Mouse (Mus musculus): ENCODE measurements around the gene Crtc1. TPM values are rescaled to one million over a fixed set of nuclear protein-coding genes. Genes with fewer than 3 reads are reported as not detected.

The Crtc1 gene
- polyA plus RNA-seq, 2 experiments, result 2.9 to 3.9 TPM

GRCm38 (mm10) chr8:70476333-70477268, 37.2 kb upstream of the Crtc1 start, which contains the start of gene Klhl26:
Gene Klhl26, minus strand, starts transcription at chr8:70476968.
- H3K4me2 ChIP-seq (ENCODE audit: low read depth), result peak within 1 kb of the TSS; percentile 88
- WGBS (ENCODE audit: insufficient replicate concordance), result under 1% methylated on average over 53 of the region's 53 CpGs
- no peaks in the 10 kb centered on the region for H3K9me3 ChIP-seq (ENCODE audit: control insufficient read depth, low read length)
- H3K9ac ChIP-seq (replicated peaks), result peak within 1 kb of the TSS; percentile 97
- peak; percentile 95 to 96 (median 95) for DNase-seq (ENCODE audit: low read depth in 3 of 3, low spot score in 3 of 3)
- H3K4me3 ChIP-seq (ENCODE audit: insufficient read depth in 1 of 2, low read depth in 2 of 2, low read length in 2 of 2), result peak within 1 kb of the TSS; percentile 92 to 97
- peaks cover 17 to 26% of the 10 kb centered on the region in 2 experiments for H3K4me1 ChIP-seq (replicated peaks; ENCODE audit: control insufficient read depth in 2 of 2, insufficient read depth in 2 of 2, low read length in 1 of 2)
- H3K27ac ChIP-seq, result peak within 1 kb of the TSS; percentile 76
- ATAC-seq (ENCODE audit: insufficient read depth), result peak; percentile 86
- H3K36me3 ChIP-seq (replicated peaks; ENCODE audit: control insufficient read depth, insufficient read depth, low read depth), result no peaks in the 10 kb centered on the region
- TF ChIP-seq CTCF (IDR thresholded peaks at IDR 0.05; ENCODE audit: low read depth) (no peak), EP300 (IDR thresholded peaks at IDR 0.05; ENCODE audit: low read depth) (no peak)
- H3K27me3 ChIP-seq (ENCODE audit: control insufficient read depth, insufficient read depth, low read length), result peaks cover 13% of the 10 kb centered on the region

GRCm38 (mm10) chr8:70471856-70472255, 32.5 kb upstream of the Crtc1 start:
- Histone ChIP-seq H3K4me3 (ENCODE audit: insufficient read depth in 1 of 2, low read depth in 2 of 2, low read length in 2 of 2) (no peak overlapping the region), H3K27me3 (ENCODE audit: control insufficient read depth, insufficient read depth, low read length) (no peaks in the 10 kb centered on the region), H3K9me3 (ENCODE audit: control insufficient read depth, low read length) (no peaks in the 10 kb centered on the region), H3K9ac (replicated peaks) (no peak overlapping the region), H3K27ac (no peak overlapping the region), H3K36me3 (replicated peaks; ENCODE audit: control insufficient read depth, insufficient read depth, low read depth) (no peaks in the 10 kb centered on the region), H3K4me2 (ENCODE audit: low read depth) (no peak overlapping the region), H3K4me1 (replicated peaks; ENCODE audit: control insufficient read depth in 2 of 2, insufficient read depth in 2 of 2, low read length in 1 of 2) (peaks cover 6 to 28% of the 10 kb centered on the region in 2 experiments)
- TF ChIP-seq EP300 (IDR thresholded peaks at IDR 0.05; ENCODE audit: low read depth), result no peak
- TF ChIP-seq CTCF (IDR thresholded peaks at IDR 0.05; ENCODE audit: low read depth), result no peak
- ATAC-seq (ENCODE audit: insufficient read depth) (no peak), DNase-seq (ENCODE audit: low read depth in 3 of 3, low spot score in 3 of 3) (no peak)
- 97% methylated on average over 7 of the region's 7 CpGs for WGBS (ENCODE audit: insufficient replicate concordance)

- Histone ChIP-seq H3K9ac (replicated peaks) (no peak overlapping the region), H3K36me3 (replicated peaks; ENCODE audit: control insufficient read depth, insufficient read depth, low read depth) (no peaks in the 10 kb centered on the region), H3K9me3 (ENCODE audit: control insufficient read depth, low read length) (no peaks in the 10 kb centered on the region), H3K4me3 (ENCODE audit: insufficient read depth in 1 of 2, low read depth in 2 of 2, low read length in 2 of 2) (no peak overlapping the region), H3K4me1 (replicated peaks; ENCODE audit: control insufficient read depth in 2 of 2, insufficient read depth in 2 of 2, low read length in 1 of 2) (peaks cover 0 to 15% of the 10 kb centered on the region in 2 experiments; a peak in 3 of 4 replicates), H3K4me2 (ENCODE audit: low read depth) (no peak overlapping the region), H3K27ac (no peak overlapping the region), H3K27me3 (ENCODE audit: control insufficient read depth, insufficient read depth, low read length) (no peaks in the 10 kb centered on the region)
- ATAC-seq (ENCODE audit: insufficient read depth), result peak; percentile 23; the same call in 1 of the 2 replicates
- 69% methylated on average over 2 of the region's 2 CpGs for WGBS (ENCODE audit: insufficient replicate concordance)
- no peak for TF ChIP-seq EP300 (IDR thresholded peaks at IDR 0.05; ENCODE audit: low read depth)
- no peak for TF ChIP-seq CTCF (IDR thresholded peaks at IDR 0.05; ENCODE audit: low read depth)
- no peak for DNase-seq (ENCODE audit: low read depth in 3 of 3, low spot score in 3 of 3)
Observed at GRCm38 (mm10) chr8:70469938-70470337, 30.6 kb upstream of the Crtc1 start.

GRCm38 (mm10) chr8:70469295-70469916, 30.0 kb upstream of the Crtc1 start:
- Histone ChIP-seq H3K4me1 (replicated peaks; ENCODE audit: control insufficient read depth in 2 of 2, insufficient read depth in 2 of 2, low read length in 1 of 2) (peaks cover 0 to 15% of the 10 kb centered on the region in 2 experiments; a peak in 3 of 4 replicates), H3K9me3 (ENCODE audit: control insufficient read depth, low read length) (no peaks in the 10 kb centered on the region), H3K27me3 (ENCODE audit: control insufficient read depth, insufficient read depth, low read length) (no peaks in the 10 kb centered on the region), H3K27ac (no peak overlapping the region), H3K9ac (replicated peaks) (no peak overlapping the region), H3K36me3 (replicated peaks; ENCODE audit: control insufficient read depth, insufficient read depth, low read depth) (no peaks in the 10 kb centered on the region), H3K4me2 (ENCODE audit: low read depth) (peak overlapping the region; percentile 11; the same call in 1 of the 2 replicates), H3K4me3 (ENCODE audit: insufficient read depth in 1 of 2, low read depth in 2 of 2, low read length in 2 of 2) (no peak overlapping the region)
- DNase-seq (ENCODE audit: low read depth in 3 of 3, low spot score in 3 of 3), result peak in 1 of 3 experiments; percentile 16
- 29% methylated on average over 10 of the region's 10 CpGs for WGBS (ENCODE audit: insufficient replicate concordance)
- no peak for TF ChIP-seq EP300 (IDR thresholded peaks at IDR 0.05; ENCODE audit: low read depth)
- no peak for TF ChIP-seq CTCF (IDR thresholded peaks at IDR 0.05; ENCODE audit: low read depth)
- ATAC-seq (ENCODE audit: insufficient read depth), result peak; percentile 33; the same call in 1 of the 2 replicates

GRCm38 (mm10) chr8:70468733-70469132, 29.4 kb upstream of the Crtc1 start:
- no peak for DNase-seq (ENCODE audit: low read depth in 3 of 3, low spot score in 3 of 3)
- no peak for ATAC-seq (ENCODE audit: insufficient read depth)
- no peaks in the 10 kb centered on the region for H3K36me3 ChIP-seq (replicated peaks; ENCODE audit: control insufficient read depth, insufficient read depth, low read depth)
- no peak overlapping the region for H3K27ac ChIP-seq
- H3K27me3 ChIP-seq (ENCODE audit: control insufficient read depth, insufficient read depth, low read length), result no peaks in the 10 kb centered on the region
- peaks cover 0 to 15% of the 10 kb centered on the region in 2 experiments; a peak in 3 of 4 replicates for H3K4me1 ChIP-seq (replicated peaks; ENCODE audit: control insufficient read depth in 2 of 2, insufficient read depth in 2 of 2, low read length in 1 of 2)
- no peak overlapping the region for H3K4me3 ChIP-seq (ENCODE audit: insufficient read depth in 1 of 2, low read depth in 2 of 2, low read length in 2 of 2)
- 80% methylated on average over 4 of the region's 4 CpGs for WGBS (ENCODE audit: insufficient replicate concordance)
- H3K9ac ChIP-seq (replicated peaks), result no peak overlapping the region
- H3K4me2 ChIP-seq (ENCODE audit: low read depth), result no peak overlapping the region
- H3K9me3 ChIP-seq (ENCODE audit: control insufficient read depth, low read length), result no peaks in the 10 kb centered on the region
- TF ChIP-seq CTCF (IDR thresholded peaks at IDR 0.05; ENCODE audit: low read depth) (no peak), EP300 (IDR thresholded peaks at IDR 0.05; ENCODE audit: low read depth) (no peak)

All from liver, embryonic 14.5 days (tissue).